Mouse (Mus musculus): ENCODE results near the gene Slc9a3.

- TF ChIP-seq CTCF (IDR thresholded peaks at IDR 0.05; ENCODE audit: low read depth, low read length) (no peak), GATA1 (IDR thresholded peaks at IDR 0.05; ENCODE audit: borderline replicate concordance, low read length) (no peak)
These were observed 6.3 kb downstream of the Slc9a3 start for GRCm38 (mm10) chr13:74127571-74127970.
